Mouse (Mus musculus) embryo, embryonic 10 days (tissue): Measurements from ENCODE around the gene Pla2g4c.

Experiments
- DNase-seq: peaks from one replicate; pipeline ENCODE4 v3.0.0-alpha.2; 2015; ENCODE audit warnings: low spot score

Pla2g4c gene

GRCm38 (mm10) chr7:13380588-13380987 lies 56.1 kb downstream of the Pla2g4c start:
- no peak for DNase-seq

GRCm38 (mm10) chr7:13397832-13398231 lies 73.4 kb downstream of the Pla2g4c start, which contains the start of gene Cabp5:
Cabp5 (plus strand) TSS chr7:13398132.
- DNase-seq: no peak
